8 mouse cellular contexts compared by ENCODE assay signal in genomic region chr6:49262421-49262820, GRCm38 (mm10). TPM values are rescaled to one million over a fixed set of nuclear protein-coding genes. Genes with fewer than 3 reads are reported as not detected.
DNase-seq lines count a peak whose midpoint lies in the region; ATAC-seq and TF ChIP-seq lines count a peak whose summit lies in the region.

No protein-coding gene starts in this region.

- no peaks in the 10 kb centered on the region for H3K9me3 ChIP-seq in hindbrain, embryonic 12.5 days (replicated peaks)
- no peaks in the 10 kb centered on the region for H3K9me3 ChIP-seq in liver, postnatal 0 days (ENCODE audit: low read length)
- H3K9me3 ChIP-seq in stomach, postnatal 0 days (ENCODE audit: control insufficient read depth, low read length): no peaks in the 10 kb centered on the region

- no peak for TF ChIP-seq CTCF in heart, adult 2 months (IDR thresholded peaks at IDR 0.05)
- TF ChIP-seq CTCF in liver, postnatal 0 days (IDR thresholded peaks at IDR 0.05; ENCODE audit: low read depth): no peak
- TF ChIP-seq CTCF in stomach, postnatal 0 days (IDR thresholded peaks at IDR 0.05; ENCODE audit: low read depth): no peak

- DNase-seq in heart, adult 2 months: no peak
- no peak for DNase-seq in heart, adult 8-10 months (ENCODE audit: low spot score)
- DNase-seq in embryo, embryonic 11 days: peak; percentile 57
- DNase-seq in liver, postnatal 0 days: no peak
- DNase-seq in stomach, postnatal 0 days (ENCODE audit: low spot score): no peak
- DNase-seq in testis, postnatal 10 days (ENCODE audit: low spot score): no peak
- no peak for DNase-seq in left cerebral cortex, adult 18-20 months (ENCODE audit: low spot score in 2 of 2)

- H3K79me2 ChIP-seq in heart, adult 2 months (replicated peaks; ENCODE audit: control insufficient read depth, insufficient read depth, low read length): peaks cover 5% of the 10 kb centered on the region

- peaks cover 20% of the 10 kb centered on the region for H3K36me3 ChIP-seq in heart, adult 2 months (ENCODE audit: control insufficient read depth, insufficient read depth, low read length)
- H3K36me3 ChIP-seq in hindbrain, embryonic 12.5 days: no peaks in the 10 kb centered on the region
- H3K36me3 ChIP-seq in liver, postnatal 0 days (replicated peaks; ENCODE audit: insufficient read depth, low read length): no peaks in the 10 kb centered on the region
- H3K36me3 ChIP-seq in stomach, postnatal 0 days (ENCODE audit: control insufficient read depth, insufficient read depth, low read length): no peaks in the 10 kb centered on the region

- H3K9ac ChIP-seq in heart, adult 2 months (ENCODE audit: low read depth, low read length): peak overlapping the region; percentile 48
- H3K9ac ChIP-seq in hindbrain, embryonic 12.5 days: peak overlapping the region; percentile 99
- H3K9ac ChIP-seq in liver, postnatal 0 days (replicated peaks): peak overlapping the region; percentile 98
- H3K9ac ChIP-seq in stomach, postnatal 0 days (ENCODE audit: low read length): peak overlapping the region; percentile 97

- H3K27ac ChIP-seq in heart, adult 2 months: peak overlapping the region; percentile 91
- H3K27ac ChIP-seq in hindbrain, embryonic 12.5 days: no peak overlapping the region
- H3K27ac ChIP-seq in liver, postnatal 0 days (ENCODE audit: low read depth): peak overlapping the region; percentile 98
- no peak overlapping the region for H3K27ac ChIP-seq in stomach, postnatal 0 days (replicated peaks)

- no peaks in the 10 kb centered on the region for H3K27me3 ChIP-seq in heart, adult 2 months (ENCODE audit: control insufficient read depth, insufficient read depth, low read length)
- no peaks in the 10 kb centered on the region for H3K27me3 ChIP-seq in hindbrain, embryonic 12.5 days
- no peaks in the 10 kb centered on the region for H3K27me3 ChIP-seq in liver, postnatal 0 days (ENCODE audit: insufficient read depth, low read length)
- no peaks in the 10 kb centered on the region for H3K27me3 ChIP-seq in stomach, postnatal 0 days (ENCODE audit: control insufficient read depth, insufficient read depth, low read length)

- intact Hi-C loops in heart, adult 2 months (cut with DNase I): loop anchor here (2.0 to 5.0 kb wide), 2 partner anchors 46 to 190 kb away; partner anchors contain the start of gene Malsu1

- no peak for TF ChIP-seq POLR2A in heart, adult 2 months (IDR thresholded peaks at IDR 0.05; ENCODE audit: insufficient read depth, low read depth, low read length)

- peak overlapping the region; percentile 70 for H3K4me2 ChIP-seq in hindbrain, embryonic 12.5 days (replicated peaks)
- H3K4me2 ChIP-seq in liver, postnatal 0 days (ENCODE audit: low read depth, low read length): peak overlapping the region; percentile 75
- peak overlapping the region; percentile 66 for H3K4me2 ChIP-seq in stomach, postnatal 0 days (replicated peaks; ENCODE audit: low read depth)

- no peaks in the 10 kb centered on the region; the same call in none of the 2 replicates for H3K4me1 ChIP-seq in heart, adult 2 months (ENCODE audit: control insufficient read depth, insufficient read depth, low read length)
- H3K4me1 ChIP-seq in hindbrain, embryonic 12.5 days: peaks cover 25% of the 10 kb centered on the region
- H3K4me1 ChIP-seq in liver, postnatal 0 days (ENCODE audit: insufficient read depth): peaks cover 23% of the 10 kb centered on the region
- 0 out of 2 replicates have a peak, but pooled peaks cover 2% of the 10 kb centered on the region for H3K4me1 ChIP-seq in stomach, postnatal 0 days (replicated peaks; ENCODE audit: control insufficient read depth, insufficient read depth)

- peak overlapping the region; percentile 89 for H3K4me3 ChIP-seq in heart, adult 2 months
- H3K4me3 ChIP-seq in hindbrain, embryonic 12.5 days: peak overlapping the region; percentile 100
- H3K4me3 ChIP-seq in liver, postnatal 0 days (ENCODE audit: low read depth, low read length): peak overlapping the region; percentile 94
- peak overlapping the region; percentile 77 for H3K4me3 ChIP-seq in stomach, postnatal 0 days (ENCODE audit: low read depth, low read length)

- WGBS in heart, adult 2 months: under 1% methylated on average over 9 of the region's 9 CpGs
- under 1% methylated on average over 9 of the region's 9 CpGs for WGBS in hindbrain, embryonic 12.5 days
- 2% methylated on average over 9 of the region's 9 CpGs for WGBS in liver, postnatal 0 days (ENCODE audit: insufficient replicate concordance)
- under 1% methylated on average over 9 of the region's 9 CpGs for WGBS in stomach, postnatal 0 days

- no peak for TF ChIP-seq EP300 in heart, adult 2 months (IDR thresholded peaks at IDR 0.05; ENCODE audit: insufficient read depth, low read depth, low read length)
- TF ChIP-seq EP300 in liver, postnatal 0 days (IDR thresholded peaks at IDR 0.05; ENCODE audit: low read depth): no peak
- no peak for TF ChIP-seq EP300 in stomach, postnatal 0 days (optimal IDR thresholded peaks at IDR 0.05)

- no peak for ATAC-seq in hindbrain, embryonic 12.5 days (ENCODE audit: low FRiP score)
- no peak for ATAC-seq in liver, postnatal 0 days
- no peak for ATAC-seq in stomach, postnatal 0 days (ENCODE audit: low FRiP score, low TSS enrichment)

RNA-seq across cellular contexts. Expression of gene Tra2a, which starts 1.4 kb away (rescaled TPM):
- total RNA-seq in heart, adult 2 months (2021): 10 to 100 TPM; 23.1 to 26.4 TPM
- polyA plus RNA-seq in heart, adult 2 months (2012; rRNA removed): 21.0 and 38.4 TPM in 2 replicates
- total RNA-seq in heart, adult 8-10 months (2022): 10 to 100 TPM; 20.0 to 27.3 (median 24.3) TPM
- polyA plus RNA-seq in hindbrain, embryonic 12.5 days (2016; fragmentation: Nextera tagmentation; extraction: Ambion mirVana): 142 and 148 TPM in 2 replicates
- 23.4 and 26.3 TPM in 2 replicates for polyA plus RNA-seq in liver, postnatal 0 days (2015; fragmentation: Nextera tagmentation; extraction: Ambion mirVana)
- polyA plus RNA-seq in stomach, postnatal 0 days (2015; fragmentation: Nextera tagmentation; extraction: Ambion mirVana): 34.6 and 35.4 TPM in 2 replicates
- 10 to 100 TPM; 80.5 to 84.7 TPM for total RNA-seq in left cerebral cortex, adult 18-20 months (2021)

RNA-seq across cellular contexts. Expression of gene Igf2bp3, which starts 47.7 kb away (rescaled TPM):
- not detected for total RNA-seq in heart, adult 2 months (2021)
- polyA plus RNA-seq in heart, adult 2 months (2012; rRNA removed): not detected in 2 replicates
- total RNA-seq in heart, adult 8-10 months (2022): not detected
- 95.3 and 100 TPM in 2 replicates for polyA plus RNA-seq in hindbrain, embryonic 12.5 days (2016; fragmentation: Nextera tagmentation; extraction: Ambion mirVana)
- polyA plus RNA-seq in liver, postnatal 0 days (2015; fragmentation: Nextera tagmentation; extraction: Ambion mirVana): 29.7 and 31.3 TPM in 2 replicates
- 40.7 and 43.6 TPM in 2 replicates for polyA plus RNA-seq in stomach, postnatal 0 days (2015; fragmentation: Nextera tagmentation; extraction: Ambion mirVana)
- not detected for total RNA-seq in left cerebral cortex, adult 18-20 months (2021)

RNA-seq across cellular contexts. Expression of gene Ccdc126, which starts 56.7 kb away (rescaled TPM):
- total RNA-seq in heart, adult 2 months (2021): 1 to 10 TPM; 4.4 to 4.8 TPM
- polyA plus RNA-seq in heart, adult 2 months (2012; rRNA removed): 2.5 and 3.3 TPM in 2 replicates
- total RNA-seq in heart, adult 8-10 months (2022): 1 to 10 TPM; 4.1 to 5.2 (median 4.7) TPM
- 7.0 and 8.6 TPM in 2 replicates for polyA plus RNA-seq in hindbrain, embryonic 12.5 days (2016; fragmentation: Nextera tagmentation; extraction: Ambion mirVana)
- 3.6 and 3.8 TPM in 2 replicates for polyA plus RNA-seq in liver, postnatal 0 days (2015; fragmentation: Nextera tagmentation; extraction: Ambion mirVana)
- polyA plus RNA-seq in stomach, postnatal 0 days (2015; fragmentation: Nextera tagmentation; extraction: Ambion mirVana): 7.4 and 8.4 TPM in 2 replicates
- total RNA-seq in left cerebral cortex, adult 18-20 months (2021): 10 to 100 TPM in 1 of 2 experiments, 1 to 10 TPM in 1; 9.3 to 10.5 TPM

Comparison
In these comparisons a context has a peak if more than half of its experiments do, and no peak if none do; other contexts are left out.
1. H3K27ac ChIP-seq: peak in heart, adult 2 months (single experiment) and liver, postnatal 0 days (single experiment); none in hindbrain, embryonic 12.5 days (single experiment) and stomach, postnatal 0 days (single experiment).
2. H3K9ac ChIP-seq: peak in every context shown above with its lines; median percentile 99 in hindbrain, embryonic 12.5 days; 98 in liver, postnatal 0 days; 97 in stomach, postnatal 0 days; 48 in heart, adult 2 months.
3. RNA of gene Igf2bp3, which starts 47.7 kb away (polyA plus RNA-seq): 95.3 to 100 TPM in hindbrain, embryonic 12.5 days, 40.7 to 43.6 TPM in stomach, postnatal 0 days and 29.7 to 31.3 TPM in liver, postnatal 0 days; not detected in heart, adult 2 months; every median in the first group is over 10 times any median in the second.
4. Peak in every context shown above with its lines, with median percentiles within 50 percentile points of each other: H3K4me3 ChIP-seq and H3K4me2 ChIP-seq.